Mouse (Mus musculus) liver, adult 2 months (tissue): ENCODE results near the gene Cst13. TPM values are rescaled to one million over a fixed set of nuclear protein-coding genes. Genes with fewer than 3 reads are reported as not detected.

Experiments used
- DNase-seq: peaks from one replicate; pipeline ENCODE4 v3.0.0-alpha.2; 2011; ENCODE audit warnings: low read depth, low spot score; ENCODE audit errors: extremely low read depth
- H3K27ac ChIP-seq: fragments of 200-500 bp; replicated peaks from 2 replicates; pipeline ENCODE4 v1.5.1; 2012; ENCODE audit warnings: low read depth, mild to moderate bottlenecking, control low read depth, inconsistent platforms, low read length; ENCODE audit not compliant: insufficient read depth
- H3K27me3 ChIP-seq: fragments of 200-500 bp; 2 replicates; pipeline ENCODE4 v1.6.1; 2012; ENCODE audit warnings: mild to moderate bottlenecking, moderate library complexity, low read length, inconsistent platforms; ENCODE audit not compliant: control insufficient read depth, insufficient read depth
- H3K36me3 ChIP-seq: fragments of 200-500 bp; 2 replicates; pipeline ENCODE4 v1.6.1; 2012; ENCODE audit warnings: low read length, inconsistent platforms; ENCODE audit not compliant: control insufficient read depth, insufficient read depth
- H3K4me1 ChIP-seq: fragments of 200-500 bp; 2 replicates; pipeline ENCODE4 v1.6.1; 2011; ENCODE audit warnings: low read length; ENCODE audit not compliant: control insufficient read depth, insufficient read depth
- H3K4me3 ChIP-seq: fragments of 200-500 bp; 2 replicates; pipeline ENCODE4 v1.5.1; 2011; ENCODE audit warnings: low read depth, mild to moderate bottlenecking, control low read depth, low read length, moderate library complexity; ENCODE audit not compliant: insufficient read depth
- H3K79me2 ChIP-seq: fragments of 200-500 bp; 2 replicates; pipeline ENCODE4 v1.6.1; 2012; ENCODE audit warnings: inconsistent platforms, mild to moderate bottlenecking, low read length, moderate library complexity; ENCODE audit not compliant: control insufficient read depth, insufficient read depth
- H3K9ac ChIP-seq: fragments of 200-500 bp; 2 replicates; pipeline ENCODE4 v1.6.1; 2012; ENCODE audit warnings: low read depth, mild to moderate bottlenecking, control low read depth, inconsistent platforms, low read length
- CTCF ChIP-seq: fragments of 200-500 bp; IDR thresholded peaks from 2 replicates; pipeline ENCODE4 v1.5.1; 2011; ENCODE audit warnings: low read depth, low read length, control low read depth
- POLR2A ChIP-seq: fragments of 200-500 bp; IDR thresholded peaks from 2 replicates; pipeline ENCODE4 v1.6.1; 2011; ENCODE audit warnings: low read length, control low read depth; ENCODE audit not compliant: insufficient read depth; ENCODE audit errors: extremely low read depth
- WGBS: fragments of 180-500 bp; shearing (Covaris S2); methylation state at CpG from one replicate; pipeline ENCODE4 v1.1.7; 2018; 5-methylcytosine and 5-hydroxymethylcytosine counted together
- polyA plus RNA-seq: library from polyadenylated mRNA; depleted of rRNA; stranded (reverse); fragments of >200 nt; gene quantifications from 2 replicates; pipeline ENCODE4 v1.2.3, GENCODE M21; 2012
- total RNA-seq: library from RNA; depleted of rRNA; stranded (reverse); fragments of >200 nt; gene quantifications from 2 replicates; pipeline ENCODE4 v1.2.3, GENCODE M21; 2014

The Cst13 gene
- total and polyA plus RNA-seq, 2 experiments = not detected

DNA sequence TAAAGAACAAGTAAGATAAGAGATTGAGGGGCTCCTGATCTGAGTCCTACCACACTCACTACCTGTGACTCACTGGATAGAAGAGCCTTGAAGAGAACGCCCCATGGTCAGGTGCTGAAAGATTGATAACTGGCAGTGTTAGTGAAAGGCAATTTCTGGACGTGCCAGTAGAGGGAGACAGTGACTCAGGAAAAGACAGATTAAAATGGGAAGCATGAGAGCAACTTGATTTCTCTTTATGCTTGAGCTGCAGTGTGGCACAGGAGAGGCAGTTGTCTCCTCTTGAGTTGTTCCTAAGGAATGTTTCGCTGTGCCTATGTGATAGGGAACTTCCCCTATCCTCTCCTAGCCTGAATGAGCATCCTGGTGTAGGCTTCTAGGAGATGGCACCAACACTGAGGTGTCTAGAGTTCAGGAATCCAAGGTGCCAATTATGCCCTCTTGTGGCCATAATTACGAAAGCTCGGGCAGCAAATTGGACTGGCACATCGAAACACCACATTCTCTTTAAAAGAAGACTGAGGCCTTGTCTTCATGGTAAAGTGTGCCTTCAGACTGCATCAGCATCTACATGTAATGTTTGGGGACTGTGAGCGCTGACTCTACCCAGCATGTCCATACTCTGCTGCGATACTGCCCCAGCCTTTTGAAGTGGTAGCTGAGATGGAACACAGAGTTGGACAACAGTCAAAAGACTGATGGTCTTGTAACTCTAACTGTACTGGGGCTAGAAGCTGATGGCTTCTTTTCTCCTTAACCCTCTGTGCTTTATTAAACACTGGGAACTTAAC is 31.4 kb downstream of the Cst13 start:
- no peak overlapping the region for H3K4me3 ChIP-seq
- no peaks in the 10 kb centered on the region for H3K27me3 ChIP-seq
- peak; percentile 77 for DNase-seq
- WGBS = 31% methylated on average over 8 of the region's 8 CpGs
- no peaks in the 10 kb centered on the region for H3K36me3 ChIP-seq
- H3K27ac ChIP-seq = no peak overlapping the region
- H3K9ac ChIP-seq = no peak overlapping the region
- H3K4me1 ChIP-seq = 0 out of 2 replicates have a peak, but pooled peaks cover under 1% of the 10 kb centered on the region
- TF ChIP-seq CTCF = peak; percentile 38
- TF ChIP-seq POLR2A = no peak
- H3K79me2 ChIP-seq = no peaks in the 10 kb centered on the region

DNA sequence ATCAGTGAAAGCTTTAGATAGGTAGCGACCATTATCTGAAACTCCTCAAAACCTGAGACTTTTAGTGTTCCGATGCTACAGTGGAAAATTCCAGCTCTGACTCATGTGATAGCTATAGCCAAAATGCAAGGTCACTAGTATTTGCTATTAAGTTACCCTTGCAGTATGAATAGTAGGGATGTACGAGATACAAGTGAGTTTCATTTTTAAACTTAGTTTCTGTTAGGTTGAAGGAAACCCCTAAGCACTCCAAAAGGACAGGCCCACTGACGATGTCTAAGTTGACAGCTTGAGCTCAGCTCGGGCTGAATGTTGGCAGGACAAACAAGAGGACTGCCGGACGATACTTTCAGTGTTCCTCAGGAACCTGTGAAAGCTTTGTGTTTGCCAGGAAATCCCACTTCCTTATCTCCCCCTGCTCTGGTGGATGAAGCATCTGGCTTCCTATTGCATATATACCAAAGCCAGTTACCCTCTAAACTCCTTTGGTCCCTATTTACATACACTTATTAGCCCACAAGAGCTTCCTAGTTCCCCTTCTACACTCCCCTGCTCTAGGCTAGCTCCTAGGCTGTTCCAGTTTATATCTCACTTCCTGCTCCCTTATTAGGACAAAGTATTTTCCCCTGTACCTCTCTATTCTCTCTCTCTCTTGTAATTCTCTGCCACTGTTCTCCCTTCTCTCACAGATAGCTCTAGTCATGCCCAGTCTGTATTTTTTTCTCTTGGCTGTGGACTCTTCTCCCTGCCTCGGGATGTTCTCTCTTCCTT is 36.9 kb downstream of the Cst13 start:
- no peak overlapping the region for H3K4me3 ChIP-seq
- H3K9ac ChIP-seq = no peak overlapping the region
- peak overlapping the region; percentile 22; the same call in 1 of the 2 replicates for H3K27ac ChIP-seq
- no peaks in the 10 kb centered on the region for H3K36me3 ChIP-seq
- WGBS = 32% methylated on average over 8 of the region's 8 CpGs
- 0 out of 2 replicates have a peak, but pooled peaks cover 2% of the 10 kb centered on the region for H3K4me1 ChIP-seq
- no peak for DNase-seq
- TF ChIP-seq CTCF (no peak), POLR2A (no peak)
- no peaks in the 10 kb centered on the region for H3K79me2 ChIP-seq
- H3K27me3 ChIP-seq = no peaks in the 10 kb centered on the region

DNA sequence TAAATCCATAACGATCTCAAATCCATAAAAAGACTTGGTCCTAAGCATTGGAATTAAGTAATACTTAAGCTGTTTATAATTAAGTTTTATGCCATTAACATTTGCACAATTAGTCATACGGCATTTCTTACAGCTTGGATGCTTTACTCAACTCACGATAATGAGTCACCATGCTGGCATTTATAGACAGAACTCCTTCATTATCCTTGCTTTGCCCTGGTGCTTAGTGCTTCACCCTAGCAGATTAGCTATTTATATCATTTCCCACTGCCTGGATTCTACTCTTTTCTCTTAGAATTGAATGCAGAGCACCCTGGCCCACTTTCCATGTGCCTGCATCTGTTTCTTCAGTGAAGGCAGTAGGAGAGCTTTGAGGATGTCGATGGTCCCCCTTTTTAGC is 37.6 kb downstream of the Cst13 start:
- 77% methylated on average over 4 of the region's 4 CpGs for WGBS
- TF ChIP-seq CTCF (no peak), POLR2A (no peak)

DNA sequence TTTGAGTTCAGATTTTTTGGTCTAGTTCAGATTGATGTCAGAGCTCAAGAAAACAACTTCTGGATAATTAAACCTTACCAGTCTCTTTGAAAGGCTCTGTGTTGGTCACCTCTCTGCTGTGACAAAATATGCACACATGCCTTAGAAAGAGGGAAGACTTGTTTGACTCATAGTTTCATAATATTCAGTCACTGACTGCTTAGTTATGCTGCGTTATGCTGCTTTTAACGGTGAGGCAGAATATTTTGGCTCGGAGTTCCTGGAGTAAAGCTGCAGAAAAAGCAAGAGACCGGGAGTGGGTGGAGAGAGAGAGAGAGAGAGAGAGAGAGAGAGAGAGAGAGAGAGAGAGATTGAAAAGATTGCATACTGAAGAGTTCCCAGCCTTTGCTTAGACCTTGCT is 41.1 kb downstream of the Cst13 start:
- Histone ChIP-seq H3K27me3 (no peaks in the 10 kb centered on the region), H3K79me2 (no peaks in the 10 kb centered on the region), H3K36me3 (no peaks in the 10 kb centered on the region), H3K9ac (no peak overlapping the region), H3K4me1 (0 out of 2 replicates have a peak, but pooled peaks cover 2% of the 10 kb centered on the region), H3K4me3 (no peak overlapping the region), H3K27ac (no peak overlapping the region)
- 79% methylated on average over 4 of the region's 4 CpGs for WGBS
- TF ChIP-seq POLR2A (no peak), CTCF (no peak)
- no peak for DNase-seq

More for the DNA sequence above, 37.6 kb downstream of the Cst13 start:
- no peak overlapping the region for H3K9ac ChIP-seq
- H3K36me3 ChIP-seq = no peaks in the 10 kb centered on the region
- no peaks in the 10 kb centered on the region for H3K79me2 ChIP-seq
- no peak overlapping the region for H3K27ac ChIP-seq
- no peak overlapping the region for H3K4me3 ChIP-seq
- 0 out of 2 replicates have a peak, but pooled peaks cover 2% of the 10 kb centered on the region for H3K4me1 ChIP-seq
- DNase-seq = no peak
- no peaks in the 10 kb centered on the region for H3K27me3 ChIP-seq

DNA sequence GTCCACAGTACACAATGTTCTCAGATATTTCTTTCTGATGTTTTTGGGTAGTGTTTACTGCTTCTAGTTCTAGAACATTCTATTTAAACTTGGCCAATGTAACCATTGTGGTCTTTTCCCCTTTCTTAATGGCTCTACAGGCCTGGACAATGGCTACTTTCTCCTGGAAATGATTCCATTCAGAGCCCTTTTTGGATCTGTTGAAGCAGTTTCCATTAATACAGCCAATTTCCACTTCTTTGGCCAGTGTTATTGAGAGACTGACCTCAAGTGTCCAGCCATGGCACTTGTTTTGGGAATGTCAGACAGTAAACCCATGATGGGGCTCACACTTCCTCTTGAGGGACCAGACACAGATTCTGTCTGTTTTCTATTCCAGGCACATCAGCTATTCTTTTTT is 41.8 kb downstream of the Cst13 start:
- no peak for DNase-seq
- TF ChIP-seq POLR2A = no peak
- TF ChIP-seq CTCF = no peak
- Histone ChIP-seq H3K79me2 (no peaks in the 10 kb centered on the region), H3K36me3 (no peaks in the 10 kb centered on the region), H3K27ac (no peak overlapping the region), H3K4me3 (no peak overlapping the region), H3K9ac (no peak overlapping the region), H3K4me1 (no peaks in the 10 kb centered on the region), H3K27me3 (no peaks in the 10 kb centered on the region)
